Mouse (Mus musculus): ENCODE data around the gene Apoc2.
A peak's percentile ranks its signal among the peaks of the same experiment; 100 is the strongest.
"Not testable (repeated sequence)": the region's sequence is repeated elsewhere in the genome, so short reads cannot be mapped to it uniquely, and the experiment has no call there.

The Apoc2 gene

DNA sequence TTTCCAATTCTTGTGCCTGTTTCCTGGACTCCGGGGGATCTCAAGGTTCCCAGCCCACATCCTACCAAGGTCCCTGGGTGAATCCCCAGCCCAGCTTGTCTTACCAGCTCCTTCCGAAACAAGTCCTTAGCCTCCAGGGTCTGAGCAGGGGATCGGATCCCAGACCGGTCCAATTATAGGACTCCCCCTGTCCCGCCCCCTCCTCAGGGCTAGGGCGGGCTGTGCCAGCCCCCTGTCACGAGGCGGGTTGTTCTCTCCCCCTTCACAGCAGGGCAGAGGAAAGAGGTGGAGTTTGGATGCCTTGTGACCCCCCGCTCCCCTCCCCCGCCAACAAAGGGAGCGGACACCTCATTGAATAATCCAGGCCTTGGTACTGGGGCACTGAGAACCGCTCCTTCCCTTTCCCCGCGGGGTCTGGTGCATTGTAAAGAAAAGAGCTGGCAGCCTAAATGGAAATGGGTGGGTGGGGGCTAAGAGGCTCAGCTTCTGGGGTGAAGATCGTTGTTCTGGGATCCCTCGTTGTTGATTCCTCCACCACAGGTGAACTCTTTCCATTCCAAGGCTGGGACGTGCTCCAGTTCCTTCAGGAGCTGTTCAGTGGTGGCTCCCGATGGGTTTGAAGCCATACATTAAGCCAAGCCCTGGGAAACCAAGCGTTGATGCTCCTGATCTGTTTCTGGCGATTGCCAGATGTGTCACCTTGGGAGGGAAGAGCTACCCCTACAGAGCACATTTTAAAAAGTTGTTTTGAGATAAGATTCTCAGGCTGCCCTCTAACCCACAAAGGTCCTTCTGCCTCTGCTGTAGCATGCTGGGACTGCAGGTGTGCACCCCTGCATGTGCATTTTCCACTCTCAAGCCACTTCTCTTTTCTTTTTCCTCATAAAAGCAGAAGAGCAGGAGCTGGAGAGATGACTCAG is 21.4 kb upstream of the Apoc2 start, which contains the start of gene Apoe:
Gene Apoe (minus strand): TSS at position 282 of the 920 bp plus-strand sequence.
- DNase-seq (ENCODE audit: low read depth, low spot score) = peak; percentile 76

DNA sequence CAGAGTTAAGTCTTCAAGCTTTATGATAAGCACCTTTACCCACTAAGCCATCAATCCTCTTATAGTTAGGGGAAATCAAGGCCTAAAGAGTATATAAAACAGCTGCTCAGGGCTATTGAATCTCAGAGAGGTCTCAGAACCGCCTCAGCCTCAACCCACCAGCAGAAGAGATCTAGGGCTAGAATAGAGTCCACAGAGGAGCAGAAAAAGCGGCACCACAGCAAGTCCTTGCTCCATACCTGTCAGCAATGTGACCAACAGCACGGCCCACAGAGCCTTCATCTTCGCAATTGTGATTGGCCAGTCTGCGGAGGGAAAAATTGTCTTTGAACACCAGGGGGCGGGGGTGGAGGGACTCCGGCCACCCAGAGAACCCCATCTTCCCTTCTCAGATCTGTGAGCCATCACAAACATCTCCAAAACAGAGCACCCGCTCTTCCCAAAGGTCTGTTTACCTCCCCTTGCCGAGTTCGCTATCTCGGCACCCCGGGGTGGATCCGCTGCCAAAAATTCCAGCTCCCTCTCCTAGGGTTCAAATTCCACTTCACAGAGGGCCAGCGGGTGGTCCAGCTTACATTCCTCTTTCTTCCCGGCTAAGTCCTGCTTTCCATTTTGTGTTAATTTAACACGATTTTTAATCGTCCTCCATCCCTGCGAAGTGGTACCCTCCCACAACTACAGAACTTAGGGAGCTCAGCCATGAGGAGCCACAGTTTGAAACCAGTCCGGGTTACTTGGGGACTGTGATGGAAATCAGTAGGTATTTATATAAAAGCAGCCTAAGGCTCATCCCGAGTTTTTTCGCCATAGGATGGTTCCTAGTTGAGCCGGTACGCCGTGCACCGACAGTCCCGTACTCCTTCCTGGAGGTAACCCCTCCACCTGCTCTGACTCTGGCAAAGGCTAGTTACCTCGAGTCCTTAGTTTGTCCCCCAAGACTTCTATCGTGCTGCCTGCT is 20.5 kb upstream of the Apoc2 start:
- DNase-seq (ENCODE audit: low read depth, low spot score) = peak; percentile 23

DNA sequence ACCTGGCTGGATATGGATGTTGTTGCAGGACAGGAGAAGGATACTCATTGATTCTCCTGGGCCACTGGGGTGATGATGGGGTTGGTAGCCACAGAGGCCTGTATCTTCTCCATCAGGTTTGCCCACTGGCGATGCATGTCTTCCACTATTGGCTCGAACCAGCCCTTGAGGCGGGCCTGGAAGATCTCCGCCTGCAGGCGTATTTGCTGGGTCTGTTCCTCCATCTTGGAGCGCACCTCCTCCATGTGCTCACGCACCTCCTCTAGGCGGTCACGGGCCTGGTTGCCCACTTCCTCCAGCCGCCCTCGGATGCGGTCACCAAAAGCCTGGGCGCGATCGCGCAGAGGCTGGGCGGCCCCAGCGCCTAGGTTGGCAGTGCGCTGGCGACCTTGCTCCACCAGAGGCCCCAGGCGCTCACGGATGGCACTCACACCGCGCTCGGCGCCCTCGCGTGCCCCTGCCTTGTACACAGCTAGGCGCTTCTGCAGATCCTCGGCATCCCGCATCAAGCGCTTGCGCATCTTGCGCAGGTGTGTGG is 18.7 kb upstream of the Apoc2 start:
- DNase-seq (ENCODE audit: low read depth, low spot score) = no peak

DNA sequence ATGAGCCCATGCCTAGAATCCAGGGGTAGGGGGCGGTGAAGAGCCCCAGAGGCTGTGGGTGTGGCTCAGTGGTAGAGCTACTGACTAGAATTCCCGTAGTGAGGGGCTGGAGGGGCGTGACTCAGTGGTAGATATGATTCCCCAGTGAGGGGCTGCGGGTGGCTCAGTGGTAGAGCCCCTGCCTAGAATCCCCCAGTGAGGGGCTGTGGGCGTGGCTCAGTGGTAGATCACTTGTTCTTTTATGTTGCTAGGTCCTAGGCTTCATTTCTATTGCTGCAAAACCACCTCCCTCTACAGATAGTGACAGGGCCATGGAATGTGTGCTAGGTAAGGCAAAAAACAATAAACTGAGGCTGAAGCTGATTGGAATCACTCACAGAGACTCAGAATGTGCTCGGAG is 18.1 kb upstream of the Apoc2 start:
- DNase-seq (ENCODE audit: low read depth, low spot score) = no peak

DNA sequence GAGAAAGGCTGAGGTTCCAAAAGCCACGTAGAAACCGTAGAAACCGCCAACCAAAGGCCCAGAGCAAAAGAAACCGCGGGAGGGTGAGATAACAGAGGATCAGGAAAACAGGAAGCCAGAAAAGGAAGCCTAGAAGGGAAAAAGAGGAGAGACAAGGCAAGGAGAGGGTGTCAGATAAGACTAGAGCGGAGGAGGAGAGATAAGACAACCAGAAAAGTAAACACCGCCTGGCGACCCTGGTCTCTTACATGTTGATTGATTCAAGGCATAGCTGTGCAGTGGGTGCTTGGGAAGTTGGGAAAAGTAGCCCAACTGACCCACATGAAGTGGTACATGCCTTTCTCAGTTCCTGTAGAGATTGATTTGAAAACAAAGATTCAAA is 17.5 kb upstream of the Apoc2 start:
- DNase-seq (ENCODE audit: low read depth, low spot score) = no peak

DNA sequence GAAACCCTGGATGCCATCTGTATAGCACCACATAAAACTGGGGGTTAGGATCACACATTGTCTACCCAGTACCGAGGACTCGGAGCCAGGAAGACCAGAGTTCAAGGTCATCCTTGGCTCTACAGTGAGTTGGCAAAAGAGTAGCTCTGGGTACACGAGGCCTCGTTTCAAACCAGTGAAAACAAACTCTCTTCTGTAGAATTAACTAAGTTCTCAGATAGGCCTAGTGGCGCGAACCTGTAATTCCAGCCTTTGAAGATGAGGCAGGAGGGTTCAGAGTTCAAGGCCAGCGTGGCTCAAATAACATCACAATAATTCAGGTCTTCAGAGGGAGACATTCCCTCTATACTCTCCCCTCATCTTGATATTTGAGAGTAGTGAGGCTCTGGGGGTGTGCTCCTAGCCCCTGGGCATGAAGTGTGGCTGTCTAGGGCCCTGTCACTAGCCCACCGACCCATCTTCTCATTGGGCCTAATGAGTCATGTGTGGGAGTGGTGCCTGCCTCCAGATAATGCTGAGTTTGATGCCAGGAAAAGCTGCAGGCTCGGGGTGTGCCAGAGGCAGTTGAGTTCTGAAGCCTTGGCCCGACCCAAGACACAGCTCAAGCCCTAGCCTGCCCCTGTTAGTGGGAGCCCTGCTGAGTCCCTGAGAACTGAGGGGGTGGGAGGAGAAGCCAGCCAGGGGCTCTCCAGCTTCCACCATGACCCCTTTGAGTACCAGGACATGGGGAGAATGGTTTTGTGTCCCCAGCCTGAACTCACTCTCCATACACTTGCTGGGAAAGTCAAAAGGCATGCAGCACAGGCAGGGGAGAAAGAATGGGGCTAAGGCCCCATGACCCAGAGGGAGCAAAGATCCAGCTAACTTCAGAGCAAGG is 16.8 kb upstream of the Apoc2 start:
- DNase-seq (ENCODE audit: low read depth, low spot score) = no peak

DNA sequence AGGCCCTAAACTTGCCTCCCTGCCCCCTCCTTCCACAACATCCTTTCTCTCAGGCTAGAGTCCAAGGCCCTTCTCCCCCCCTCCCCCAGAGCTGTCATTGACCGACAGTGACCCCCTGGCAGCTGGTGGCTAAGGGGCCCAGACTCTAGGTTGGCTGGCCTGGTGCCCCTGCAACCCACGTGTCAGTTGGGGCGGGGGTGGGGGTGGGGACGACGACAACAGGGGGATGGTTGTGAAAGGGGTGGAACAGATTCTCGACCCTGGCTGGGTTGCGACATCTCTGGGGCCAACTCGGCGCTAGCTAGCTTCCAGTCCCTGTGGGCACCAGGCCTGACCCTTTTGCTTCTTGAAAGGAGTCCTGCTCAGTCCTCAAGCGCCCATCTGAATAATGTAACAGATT is 15.7 kb upstream of the Apoc2 start:
- peak; percentile 82 for DNase-seq (ENCODE audit: low read depth, low spot score)

DNA sequence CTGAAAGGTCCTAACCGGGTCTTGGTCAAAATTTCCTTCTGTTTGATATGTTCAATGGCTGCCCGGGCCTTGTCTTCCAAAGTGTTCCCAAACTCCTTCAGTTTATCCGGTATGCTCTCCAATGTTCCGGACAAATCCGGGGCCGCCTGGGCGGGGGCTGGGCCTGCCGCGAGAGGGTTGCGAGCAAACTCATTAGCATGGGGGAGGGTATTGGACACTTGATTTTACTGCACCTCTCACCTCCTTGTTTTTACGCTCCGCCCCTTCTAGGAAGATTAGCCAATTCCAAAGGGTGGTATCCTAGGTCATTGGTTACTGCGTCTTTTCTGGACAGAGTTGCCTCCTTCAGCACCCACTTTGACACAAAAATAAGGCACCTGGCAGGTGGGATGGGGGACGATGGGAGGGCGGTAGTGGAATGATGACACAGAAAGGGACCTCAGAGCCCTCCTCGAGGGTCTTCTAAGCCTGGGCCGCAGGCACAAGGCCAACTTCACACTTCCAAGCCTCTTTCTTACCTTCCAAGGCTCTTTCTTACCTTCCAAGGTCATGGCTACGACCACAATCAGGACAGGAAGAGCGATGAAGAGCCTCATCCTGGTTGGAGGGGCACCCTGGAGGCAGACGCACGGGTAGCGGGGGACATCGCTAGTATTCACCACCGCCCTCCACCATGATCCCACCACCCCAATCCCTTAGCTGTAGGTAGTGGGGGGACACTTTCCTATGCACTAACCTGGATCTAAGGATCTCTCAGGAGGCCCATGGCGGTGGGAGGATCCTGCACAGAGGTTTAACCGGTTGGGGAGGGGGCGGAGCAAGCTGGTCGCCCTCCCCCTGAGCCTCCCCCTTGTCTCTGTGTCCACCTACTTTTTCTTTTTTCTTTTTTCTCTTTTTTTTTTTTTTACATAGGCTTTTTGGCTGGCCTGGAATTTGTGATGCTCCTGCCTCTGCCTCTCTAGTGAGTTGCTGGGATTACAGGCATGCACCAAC is 14.4 kb upstream of the Apoc2 start, which contains the start of gene Apoc1:
Gene Apoc1 (minus strand): TSS at position 788 of the 993 bp plus-strand sequence.
- no peak for DNase-seq (ENCODE audit: low read depth, low spot score)

DNA sequence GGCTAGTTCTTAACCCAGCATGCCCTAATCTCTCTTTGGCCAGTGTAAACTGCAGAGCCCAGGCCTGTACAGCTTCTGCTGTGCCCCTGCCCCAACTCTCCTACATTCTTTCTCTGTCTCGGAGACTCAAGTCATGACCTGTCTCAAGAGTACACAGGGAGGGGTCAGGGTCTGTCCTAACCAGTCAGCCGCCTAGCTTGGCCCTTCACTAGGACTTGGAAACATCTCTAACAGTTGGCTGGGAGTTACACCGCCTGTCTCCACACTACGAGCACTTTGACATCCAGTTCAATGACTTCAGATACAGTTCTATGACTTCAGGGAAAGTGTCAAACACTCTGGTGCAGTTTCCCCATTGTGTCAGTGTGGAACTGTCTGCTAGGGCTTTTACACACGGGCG is 13.7 kb upstream of the Apoc2 start:
- DNase-seq (ENCODE audit: low read depth, low spot score) = no peak

DNA sequence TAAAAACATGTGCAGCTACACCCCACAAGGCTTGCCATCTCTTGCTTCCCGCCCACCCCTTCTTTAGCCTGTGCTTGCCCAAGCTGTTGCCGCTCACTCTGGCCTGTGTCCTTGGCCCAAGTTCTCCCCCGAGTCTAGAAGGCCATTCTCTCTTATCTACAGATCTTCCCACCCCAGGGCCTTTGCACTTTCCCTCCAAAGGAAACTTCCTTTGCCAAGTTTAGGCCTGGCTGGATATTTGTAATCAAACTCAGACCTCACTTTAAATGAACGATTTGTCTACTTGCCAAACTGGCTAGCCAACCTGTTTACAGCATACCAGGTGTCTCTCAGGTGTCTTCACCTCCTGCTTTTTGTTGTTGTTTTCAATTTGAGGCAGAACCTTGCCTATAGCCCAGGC is 13.1 kb upstream of the Apoc2 start:
- no peak for DNase-seq (ENCODE audit: low read depth, low spot score)

DNA sequence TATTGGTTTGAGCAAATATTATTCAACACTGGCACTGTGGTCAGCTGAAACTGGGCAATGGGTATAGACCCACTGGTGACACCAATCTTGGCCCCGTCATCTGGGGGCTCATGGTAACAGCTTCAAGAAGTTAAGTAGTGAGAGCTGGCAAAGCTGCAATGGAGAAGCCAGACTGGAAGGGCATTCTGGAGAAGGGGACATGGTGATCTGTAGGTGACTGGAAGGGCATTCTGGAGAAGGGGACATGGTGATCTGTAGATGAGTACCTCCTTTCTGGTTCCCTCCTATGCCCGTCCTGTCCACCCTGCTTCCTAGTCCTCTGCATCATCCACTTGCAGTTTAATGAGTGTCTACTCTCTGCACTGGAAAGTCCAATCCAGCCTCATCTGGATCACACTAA is 10.9 kb upstream of the Apoc2 start:
- no peak for DNase-seq (ENCODE audit: low read depth, low spot score)

DNA sequence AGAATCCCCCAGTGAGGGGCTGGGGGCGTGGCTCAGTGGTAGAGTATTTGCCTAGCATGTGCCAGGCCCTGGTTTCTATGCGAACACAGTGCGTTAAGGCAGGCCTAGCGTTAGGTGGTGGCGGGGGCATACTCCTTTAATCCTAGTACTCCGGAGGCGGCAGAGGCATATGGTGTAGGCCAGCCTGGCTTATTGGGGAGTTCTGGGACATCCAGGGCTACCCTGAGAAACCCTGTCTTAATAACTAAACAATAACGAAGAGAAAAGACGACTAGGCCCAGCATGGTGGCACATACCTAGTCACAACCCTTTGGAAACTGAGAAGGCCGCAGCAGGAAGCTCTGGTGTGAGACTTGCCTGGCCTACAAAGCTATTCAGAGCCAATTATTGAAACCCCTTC is 10.4 kb upstream of the Apoc2 start:
- DNase-seq (ENCODE audit: low read depth, low spot score) = no peak

DNA sequence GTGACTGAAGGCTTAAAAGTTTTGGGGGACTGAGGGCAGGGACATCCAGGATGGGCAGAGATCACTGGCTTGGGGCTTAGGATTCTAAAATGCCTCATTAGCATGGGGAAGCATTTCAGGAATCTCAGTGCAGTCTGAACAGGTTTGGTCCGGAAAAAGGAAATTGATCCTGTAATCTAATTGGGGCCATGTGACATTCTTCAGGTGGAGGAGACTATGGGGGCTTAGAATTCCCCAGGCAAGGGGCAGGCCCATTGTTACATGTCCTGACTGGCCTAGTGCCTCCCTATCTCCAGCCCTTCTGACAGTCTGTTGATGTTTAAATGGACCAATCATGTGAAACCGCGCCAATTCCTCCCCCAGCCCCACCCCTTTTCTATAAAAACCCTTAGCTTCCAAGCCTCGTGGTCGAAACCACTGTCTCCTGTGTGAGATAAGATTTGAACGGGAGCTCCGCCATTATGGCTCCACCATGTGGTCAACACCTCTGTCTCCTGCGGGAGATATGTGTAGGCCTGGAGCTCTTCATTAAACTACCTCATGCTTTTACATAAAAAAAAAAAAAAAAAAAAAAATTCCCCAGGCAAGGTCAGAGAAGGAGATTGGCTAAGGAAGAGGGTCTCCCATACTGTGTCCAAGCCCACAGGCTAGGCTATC is 9.3 kb upstream of the Apoc2 start:
- DNase-seq (ENCODE audit: low read depth, low spot score) = not testable (repeated sequence)

DNA sequence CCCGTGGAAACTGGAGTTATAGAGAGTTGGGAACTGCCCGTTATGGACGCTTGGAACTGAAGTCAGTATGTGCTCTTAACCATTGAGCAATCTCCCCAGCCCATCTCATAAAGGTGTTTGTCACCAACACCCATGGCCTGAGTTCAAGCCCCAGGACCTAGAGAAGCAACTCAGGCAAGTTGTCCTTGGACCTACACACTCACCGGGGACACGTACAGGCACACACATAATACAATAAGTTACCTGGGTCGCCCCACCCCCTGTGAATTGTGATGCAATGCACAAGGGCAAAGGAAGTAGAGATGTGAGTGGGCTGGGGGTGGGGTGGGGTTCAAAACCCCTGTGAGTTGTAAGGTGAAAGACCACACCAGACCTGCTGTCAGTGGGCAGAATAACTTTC is 8.8 kb upstream of the Apoc2 start:
- no peak for DNase-seq (ENCODE audit: low read depth, low spot score)

DNA sequence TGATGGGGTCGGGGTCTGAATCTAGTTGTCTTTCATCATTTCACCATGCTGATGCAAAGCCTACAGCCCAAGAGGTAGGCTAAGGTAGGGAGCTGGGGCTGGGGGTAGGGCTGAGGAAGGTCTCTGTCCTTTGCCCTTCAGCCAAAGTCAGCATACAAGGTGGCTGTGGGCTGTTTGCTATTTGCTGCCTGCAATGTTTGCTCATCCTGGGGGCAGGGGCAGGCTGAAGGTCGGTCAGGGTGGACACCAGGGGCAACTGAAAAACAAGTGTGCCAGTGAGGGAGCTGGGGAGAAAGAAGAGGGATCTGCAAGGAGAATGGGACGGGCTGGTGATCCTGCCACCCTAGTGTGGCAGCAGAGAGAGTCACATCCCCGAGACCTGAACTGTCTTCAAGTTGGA is 7.6 kb upstream of the Apoc2 start:
- no peak for DNase-seq (ENCODE audit: low read depth, low spot score)

DNA sequence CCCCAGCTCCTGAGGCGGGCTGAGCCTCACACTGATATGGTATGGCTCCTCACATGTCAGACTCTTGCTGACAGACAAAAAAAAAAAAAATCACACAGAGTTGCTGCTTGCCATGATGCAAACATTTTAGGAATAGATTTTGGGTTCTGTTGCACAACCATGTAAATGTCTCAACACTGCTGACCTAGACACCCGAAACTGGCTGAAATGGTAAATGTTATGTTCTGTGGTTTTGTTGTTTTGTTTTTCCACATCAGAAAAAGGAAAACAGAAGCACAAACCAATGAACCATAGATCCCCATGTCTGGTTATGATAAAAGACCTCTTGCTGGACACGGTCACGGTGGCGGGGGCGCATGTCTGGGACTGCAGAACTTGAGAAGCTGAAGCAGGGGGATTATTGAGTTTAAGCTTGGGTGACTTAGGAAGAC is 6.0 kb upstream of the Apoc2 start:
- DNase-seq (ENCODE audit: low read depth, low spot score) = no peak

DNA sequence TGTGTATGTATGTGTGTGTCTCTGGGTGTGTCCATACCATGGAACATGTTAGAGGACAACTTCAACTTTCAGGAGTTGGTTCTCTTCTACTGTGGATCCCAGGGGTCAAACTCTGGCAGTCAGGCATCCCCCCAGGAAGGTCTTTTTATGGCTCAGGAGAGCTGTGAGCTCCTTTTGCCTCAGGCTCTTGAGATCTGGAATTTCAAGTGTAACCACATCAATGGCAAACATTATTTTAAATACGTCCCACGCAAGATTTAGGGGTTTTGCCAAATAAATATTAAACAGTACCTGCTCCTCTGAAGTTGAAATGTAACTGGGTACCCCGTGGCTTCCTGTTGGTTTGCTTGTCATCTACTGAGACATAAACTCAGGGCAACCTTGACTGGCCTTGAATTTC is 5.2 kb upstream of the Apoc2 start:
- no peak for DNase-seq (ENCODE audit: low read depth, low spot score)

DNA sequence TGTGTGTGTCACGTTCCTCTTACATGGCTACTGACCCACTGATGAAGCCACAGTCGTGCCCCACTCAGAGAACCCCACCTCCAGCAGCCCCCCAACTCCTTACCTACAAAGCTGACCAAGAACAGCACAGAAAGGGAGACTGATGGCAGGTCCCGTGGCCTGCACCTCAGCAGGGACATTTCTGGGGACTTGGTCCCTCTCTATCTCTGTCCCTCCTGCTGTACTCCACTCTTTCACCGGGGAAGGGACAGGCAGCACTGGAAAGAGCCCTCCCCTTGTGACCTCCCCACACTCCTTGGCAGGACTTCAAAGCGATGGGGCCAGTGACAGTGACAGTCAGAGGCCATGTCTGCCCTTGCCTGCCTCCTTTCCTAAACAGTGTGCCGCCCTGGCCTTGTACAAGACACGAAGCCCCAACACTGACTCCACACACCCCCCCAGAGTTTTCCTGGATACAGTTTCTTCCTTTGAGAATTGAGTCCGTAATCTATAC is 3.5 kb upstream of the Apoc2 start, which contains the start of the genes Gm44805 and Apoc4:
Gene Gm44805 (minus strand): TSS at position 222 of the 493 bp plus-strand sequence.
Gene Apoc4 (minus strand): TSS at position 278 of the 493 bp plus-strand sequence.
- no peak for DNase-seq (ENCODE audit: low read depth, low spot score)

DNA sequence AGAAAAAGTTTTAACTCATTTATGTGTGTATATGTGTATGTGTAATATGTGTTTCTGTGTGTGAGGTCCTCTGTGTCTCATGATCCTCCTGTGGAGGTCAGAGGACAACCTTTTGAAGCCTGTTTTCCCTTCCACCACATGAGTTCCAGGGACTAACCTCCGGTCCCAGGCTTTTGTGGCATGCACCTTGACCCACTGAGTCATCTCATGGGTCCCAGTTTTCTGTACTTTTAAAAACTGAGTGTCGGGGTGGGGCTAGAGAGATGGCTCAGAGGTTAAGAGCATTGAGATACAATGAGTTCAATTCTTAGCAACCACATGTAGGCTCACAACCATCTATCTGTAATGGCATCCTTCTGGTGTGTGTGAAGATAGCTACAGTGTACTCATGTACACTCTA is 3.0 kb upstream of the Apoc2 start:
- DNase-seq (ENCODE audit: low read depth, low spot score) = no peak

Data from brain, adult 2 months (tissue).